Mouse (Mus musculus) cortical plate, adult 2 months (tissue): ENCODE results near the gene Sgsh.

ENCODE experiments used
- CTCF ChIP-seq: fragments of 200-500 bp; IDR thresholded peaks from 2 replicates; pipeline ENCODE4 v1.5.1; 2011; ENCODE audit warnings: mild to moderate bottlenecking, control low read depth, low read length; ENCODE audit not compliant: insufficient read depth; ENCODE audit errors: extremely low read depth
- POLR2A ChIP-seq: fragments of 200-500 bp; IDR thresholded peaks from 2 replicates; pipeline ENCODE4 v1.6.1; 2011; ENCODE audit warnings: mild to moderate bottlenecking, low read length, control low read depth; ENCODE audit not compliant: insufficient read depth; ENCODE audit errors: extremely low read depth

DNA sequence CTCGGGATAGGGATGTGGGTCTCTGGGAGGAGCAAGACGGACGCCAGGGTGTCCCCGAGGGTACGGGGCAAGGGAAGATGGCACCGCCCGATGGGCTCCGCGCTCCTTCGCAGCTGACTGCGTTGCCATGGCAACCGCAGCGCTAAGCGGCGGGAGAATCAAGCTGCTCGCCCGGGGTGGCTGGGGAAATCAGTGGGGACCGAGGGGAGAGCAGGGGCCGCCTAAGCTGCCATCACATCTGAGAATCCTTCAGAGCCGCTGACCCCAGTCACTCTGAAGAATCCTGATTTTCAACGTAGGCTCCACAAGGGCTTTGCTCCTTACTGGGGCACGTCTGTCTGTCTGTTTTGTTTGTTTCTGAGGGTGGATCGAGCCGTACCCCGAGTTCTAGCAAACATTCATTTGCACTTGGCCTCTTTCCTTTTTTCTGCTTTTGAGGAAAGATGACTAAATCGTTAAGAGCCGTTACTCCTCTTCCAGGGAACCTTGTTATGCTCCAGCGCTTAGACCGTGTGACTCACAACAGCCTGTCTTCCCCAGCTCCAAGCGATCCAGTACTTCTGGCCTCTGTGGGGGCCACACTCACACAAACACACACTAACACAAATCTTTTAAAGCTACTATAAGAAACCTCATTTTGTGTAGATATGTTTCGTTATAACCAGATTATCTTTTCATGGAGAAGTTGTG, 54.9 kb downstream of the Sgsh start:
- TF ChIP-seq POLR2A (no peak), CTCF (no peak)
